Mouse (Mus musculus): ENCODE data around the gene Kcnab1. TPM values are rescaled to one million over a fixed set of nuclear protein-coding genes. Genes with fewer than 3 reads are reported as not detected.

The Kcnab1 gene
- total RNA-seq (2015; ENCODE audit: low replicate concordance) (not detected in 2 replicates), total RNA-seq (2017; ENCODE audit: low replicate concordance) (0.39 TPM in 1 of 2 replicates, not detected in the other)

DNA sequence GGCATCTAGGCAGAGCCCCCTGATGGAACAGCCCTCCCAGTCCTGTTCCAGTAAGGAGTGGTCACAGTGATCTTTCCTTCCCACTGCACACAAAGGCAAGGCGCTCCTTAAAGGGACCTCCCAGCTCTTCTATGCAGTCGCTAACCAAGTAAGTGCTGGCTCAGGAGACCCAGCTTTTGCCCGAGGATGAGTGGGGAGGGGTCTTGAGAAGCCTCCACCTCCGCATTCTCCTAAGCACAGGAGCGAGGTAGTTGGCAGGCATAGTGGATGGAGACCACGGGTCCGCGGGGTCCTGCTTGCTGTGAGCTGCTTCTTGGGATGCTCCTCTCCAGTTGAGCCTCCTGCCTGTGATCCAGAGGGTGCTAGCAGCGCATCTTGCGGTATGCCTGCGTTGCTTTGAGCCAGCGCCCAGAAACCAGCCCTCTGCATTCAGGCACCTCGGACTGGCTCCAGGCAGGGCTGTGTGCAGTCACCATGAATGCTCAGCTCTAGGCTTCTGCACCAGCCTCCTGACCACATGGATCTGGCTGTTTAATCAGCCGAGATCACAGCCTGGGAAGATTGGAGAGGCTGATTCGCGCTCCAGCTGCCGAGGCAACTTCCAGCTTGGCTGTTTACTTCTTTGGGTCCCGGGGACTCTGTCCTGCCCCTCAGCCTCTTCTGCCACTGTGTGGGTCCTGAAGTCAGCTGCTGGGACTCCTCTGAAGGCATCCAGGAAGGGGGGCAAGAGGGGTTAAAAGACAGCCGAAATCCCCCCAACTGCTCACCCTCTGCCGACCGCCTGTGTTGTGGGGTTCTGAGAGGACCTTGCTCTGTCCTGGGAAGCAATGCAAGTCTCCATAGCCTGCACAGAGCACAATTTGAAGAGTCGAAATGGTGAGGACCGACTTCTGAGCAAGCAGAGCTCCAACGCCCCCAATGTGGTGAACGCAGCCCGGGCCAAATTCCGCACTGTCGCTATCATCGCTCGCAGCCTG lies at the start of gene Kcnab1:
Gene Kcnab1, plus strand, starts transcription at position 440 of the 977 bp plus-strand sequence.
- no peak for ATAC-seq (replicated peaks; ENCODE audit: low FRiP score, poor library complexity, severe bottlenecking)

DNA sequence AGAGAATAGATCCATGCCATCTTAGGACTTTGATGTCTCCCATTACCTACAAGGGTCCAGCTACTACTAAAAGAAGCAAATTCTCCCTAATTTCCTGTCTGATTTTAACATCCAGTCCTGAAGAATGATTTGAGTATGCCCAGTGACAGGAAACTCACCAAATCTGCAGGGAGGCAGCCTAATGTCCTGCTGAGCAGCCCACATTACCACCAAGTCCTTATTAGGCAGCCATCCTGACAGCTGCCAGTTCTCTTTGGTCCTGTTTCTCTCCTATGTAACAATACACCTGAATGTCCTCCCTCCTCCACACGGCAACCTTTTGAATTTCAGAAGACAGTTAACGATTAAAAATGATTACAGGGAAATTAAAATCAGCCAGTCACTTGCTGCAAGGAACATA lies 20.9 kb upstream of the Kcnab1 start:
- no peak for ATAC-seq (replicated peaks; ENCODE audit: low FRiP score, poor library complexity, severe bottlenecking)

DNA sequence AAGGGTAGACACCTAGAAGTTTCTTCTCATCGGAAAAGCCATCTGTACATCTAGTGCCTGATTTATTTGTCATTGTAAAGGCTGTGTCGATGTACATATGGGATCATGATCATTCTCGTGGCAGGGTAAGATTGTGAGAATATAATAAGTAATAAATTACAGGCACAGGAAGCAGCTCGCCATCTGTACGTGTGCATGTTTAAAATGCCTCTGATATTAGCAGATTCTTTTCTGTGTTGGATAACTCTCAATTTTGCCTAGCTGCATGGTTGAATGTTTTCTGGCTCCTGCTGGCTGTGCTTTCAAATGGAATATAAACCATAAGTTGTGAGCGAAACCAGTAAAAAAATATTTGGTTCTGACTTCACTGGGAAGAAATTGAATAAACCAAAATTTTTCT lies 5.1 kb upstream of the Kcnab1 start:
- ATAC-seq (replicated peaks; ENCODE audit: low FRiP score, poor library complexity, severe bottlenecking), result no peak

DNA sequence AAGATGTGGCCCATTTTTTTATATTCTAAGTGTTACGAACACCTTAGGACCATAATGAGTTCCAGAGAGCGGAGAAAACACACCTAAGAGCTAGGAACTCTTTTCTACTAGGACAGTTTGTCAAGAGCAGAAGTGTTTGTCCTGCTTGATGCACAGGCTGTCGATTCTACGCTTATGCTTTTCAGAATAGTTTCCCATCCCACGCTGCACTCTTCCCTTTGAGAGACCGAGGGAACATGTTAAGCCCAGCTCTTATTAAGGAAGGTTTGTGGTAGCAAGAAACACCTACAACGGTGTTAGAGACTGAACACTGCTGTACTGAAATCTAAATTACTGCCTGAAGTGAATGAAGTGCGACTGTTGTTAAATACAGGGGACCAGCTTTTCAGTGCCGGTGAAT lies 1.0 kb downstream of the Kcnab1 start:
- ATAC-seq (replicated peaks; ENCODE audit: low FRiP score, poor library complexity, severe bottlenecking), result no peak

DNA sequence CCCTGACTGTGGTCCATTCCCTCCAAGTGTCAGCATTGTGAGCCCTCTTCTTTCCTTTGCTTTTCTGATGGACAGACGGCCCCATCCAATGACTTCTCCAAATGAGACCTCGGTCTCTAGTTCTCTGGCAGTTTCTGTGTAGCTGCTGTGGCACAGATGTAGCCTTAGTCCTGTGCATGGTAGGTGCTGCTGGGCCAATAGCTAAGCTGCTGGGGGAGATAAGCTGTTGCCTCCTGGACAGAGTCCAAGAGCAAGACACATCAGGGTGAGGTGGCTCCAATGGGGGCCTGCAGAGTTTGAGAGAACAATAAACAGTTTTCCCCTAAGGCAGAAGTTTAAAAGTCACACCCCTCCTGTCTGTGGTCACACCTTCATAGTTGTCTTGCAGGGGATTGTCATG lies 2.0 kb downstream of the Kcnab1 start:
- no peak for ATAC-seq (replicated peaks; ENCODE audit: low FRiP score, poor library complexity, severe bottlenecking)

DNA sequence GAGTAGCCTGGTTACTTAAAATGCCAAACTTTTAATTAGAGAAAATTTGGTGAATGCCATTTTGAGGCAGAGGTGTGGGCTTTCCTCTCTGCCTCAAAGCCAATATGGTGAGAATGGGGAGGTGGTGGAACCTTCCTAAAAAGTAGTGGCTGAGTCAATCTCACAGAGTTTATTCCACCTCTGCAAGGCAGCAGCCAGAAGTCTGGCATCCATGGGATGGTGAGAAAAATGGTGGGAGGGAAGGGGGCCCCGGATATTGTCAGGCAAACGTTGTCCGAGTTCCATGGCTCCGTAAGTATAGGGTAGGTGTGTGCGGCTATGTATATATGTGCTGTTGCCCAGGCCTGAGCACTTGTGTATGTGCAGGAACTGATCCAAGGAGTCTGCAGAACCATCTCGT lies 6.0 kb downstream of the Kcnab1 start:
- no peak for ATAC-seq (replicated peaks; ENCODE audit: low FRiP score, poor library complexity, severe bottlenecking)

DNA sequence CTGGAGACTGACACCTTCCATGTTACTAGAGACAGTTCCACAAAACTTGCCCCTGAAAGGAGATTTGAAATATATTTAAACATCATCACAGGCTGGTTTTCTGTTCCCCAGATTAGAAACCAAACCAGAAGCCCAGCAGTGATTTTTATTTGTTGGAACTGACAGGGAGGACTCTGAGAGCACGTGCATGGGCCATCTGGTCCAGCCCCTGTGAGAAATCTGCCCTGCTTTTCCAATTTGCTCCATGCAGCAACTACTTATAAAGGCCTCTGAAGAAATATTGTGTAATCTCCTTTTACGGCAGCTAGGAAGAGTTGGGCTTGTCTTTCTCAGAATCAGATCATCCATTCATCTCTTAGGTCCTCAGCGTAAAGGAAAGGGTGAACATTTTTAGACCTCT lies 7.8 kb downstream of the Kcnab1 start:
- no peak for ATAC-seq (replicated peaks; ENCODE audit: low FRiP score, poor library complexity, severe bottlenecking)

DNA sequence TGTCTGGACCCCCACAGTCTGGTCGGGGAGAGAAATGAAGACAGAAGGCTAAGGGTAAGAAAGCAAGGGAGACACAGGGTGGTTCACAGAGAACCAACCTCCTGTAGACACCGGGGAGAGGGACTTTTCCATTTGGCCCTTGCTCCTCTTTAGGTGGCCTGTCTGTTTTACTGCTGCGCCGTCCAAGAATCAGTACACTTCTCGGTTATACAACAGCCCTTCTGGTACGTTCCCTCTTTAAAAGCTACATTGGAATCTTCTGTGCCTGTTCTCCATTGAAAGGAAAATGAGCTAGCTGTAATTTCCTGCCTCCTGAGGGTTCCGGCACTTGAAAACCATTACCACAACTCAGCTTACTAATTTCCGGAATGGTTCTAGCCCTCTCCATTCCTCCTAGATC lies 8.2 kb downstream of the Kcnab1 start:
- ATAC-seq (replicated peaks; ENCODE audit: low FRiP score, poor library complexity, severe bottlenecking), result no peak

DNA sequence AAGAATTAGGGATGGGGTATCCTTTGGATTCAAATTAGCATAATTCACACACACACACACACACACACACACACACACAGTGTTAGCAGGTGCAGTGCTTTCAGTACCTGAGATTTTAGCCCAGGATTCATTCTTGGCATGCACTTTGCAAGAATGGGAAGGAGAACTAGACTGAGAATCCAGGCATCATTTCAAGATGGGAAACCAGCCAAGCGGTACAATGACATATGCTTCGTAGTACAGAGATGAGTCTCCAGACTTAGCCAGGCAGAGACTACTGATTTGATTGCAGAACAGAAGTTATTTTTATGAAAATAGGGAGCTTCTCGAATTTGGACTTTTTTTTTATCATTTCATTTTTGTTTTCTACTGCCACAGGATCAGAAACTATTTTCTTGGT lies 15.8 kb downstream of the Kcnab1 start:
- no peak for ATAC-seq (replicated peaks; ENCODE audit: low FRiP score, poor library complexity, severe bottlenecking)

DNA sequence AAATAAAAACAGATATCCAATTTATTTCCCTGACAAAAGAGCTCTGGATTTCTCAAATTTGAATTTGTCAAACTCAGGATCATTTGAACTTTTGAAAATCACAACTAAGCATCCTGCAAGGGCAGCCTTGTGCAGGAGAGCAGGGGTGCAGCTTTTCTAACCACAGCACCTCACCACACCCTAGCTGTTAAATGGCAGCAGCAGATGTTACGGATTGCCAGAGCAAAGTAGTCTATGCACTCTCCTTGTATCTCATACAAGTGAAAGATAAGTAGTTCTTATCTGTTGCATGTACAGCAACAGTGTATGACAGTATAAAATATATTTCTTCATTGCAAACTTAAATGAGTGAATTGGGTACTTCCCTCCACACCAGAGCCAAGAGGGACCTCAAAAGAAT lies 20.4 kb downstream of the Kcnab1 start:
- no peak for ATAC-seq (replicated peaks; ENCODE audit: low FRiP score, poor library complexity, severe bottlenecking)

DNA sequence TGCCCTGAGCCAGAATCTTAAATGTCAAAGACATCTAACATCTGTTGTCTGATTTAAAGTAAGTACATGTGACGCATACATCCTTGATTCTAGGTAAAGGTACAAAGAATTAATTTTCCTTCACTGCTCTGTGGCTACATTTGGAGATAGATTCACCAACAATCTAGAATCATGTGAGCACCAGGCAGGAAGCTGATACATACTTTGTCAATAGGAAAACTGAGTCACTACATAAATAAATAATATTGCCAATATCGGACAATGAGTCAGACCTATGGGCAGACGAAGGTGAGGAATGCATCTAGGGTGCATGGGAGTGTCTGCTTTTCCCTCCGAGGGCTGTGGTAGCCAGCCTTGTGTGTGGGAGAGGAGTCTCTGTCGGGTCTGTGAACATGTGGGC lies 25.7 kb downstream of the Kcnab1 start:
- no peak for ATAC-seq (replicated peaks; ENCODE audit: low FRiP score, poor library complexity, severe bottlenecking)

DNA sequence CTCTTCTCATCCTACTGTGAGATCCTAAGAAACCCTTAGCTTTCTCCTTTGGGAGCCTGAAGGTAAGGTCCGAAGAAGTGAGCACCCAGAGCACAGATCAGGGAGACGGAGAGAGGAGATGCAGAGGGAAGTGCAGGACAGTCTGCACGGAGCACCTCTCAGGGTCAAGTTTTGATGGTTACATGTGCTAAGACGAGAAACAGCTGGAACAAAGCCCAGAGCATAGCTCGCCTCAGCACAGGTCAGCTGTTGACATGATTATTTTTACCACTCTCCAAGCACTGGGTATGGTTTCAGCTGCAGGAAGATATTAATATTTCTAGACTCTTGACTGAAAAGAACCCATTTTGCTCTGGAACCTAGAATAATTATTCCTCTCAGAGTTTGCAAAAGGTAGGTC lies 27.7 kb downstream of the Kcnab1 start:
- ATAC-seq (replicated peaks; ENCODE audit: low FRiP score, poor library complexity, severe bottlenecking), result no peak

DNA sequence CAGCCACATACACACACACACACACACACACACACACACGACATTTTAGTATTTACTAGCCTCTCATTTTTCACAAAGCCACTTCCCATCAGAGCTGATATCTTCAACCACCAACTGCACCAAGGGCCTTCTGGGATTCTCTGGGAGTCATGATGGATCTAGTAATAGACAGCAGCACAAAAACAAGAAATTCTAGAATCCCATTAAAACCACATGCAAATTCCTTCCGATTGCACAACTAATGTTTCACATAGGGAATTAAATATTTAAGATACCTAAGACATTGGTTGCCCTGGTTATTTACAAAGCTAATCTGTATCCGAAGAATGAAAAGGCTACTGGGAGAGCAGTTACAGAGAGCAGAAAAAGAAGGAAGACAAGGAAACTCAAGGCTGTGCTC lies 29.6 kb downstream of the Kcnab1 start:
- no peak for ATAC-seq (replicated peaks; ENCODE audit: low FRiP score, poor library complexity, severe bottlenecking)

DNA sequence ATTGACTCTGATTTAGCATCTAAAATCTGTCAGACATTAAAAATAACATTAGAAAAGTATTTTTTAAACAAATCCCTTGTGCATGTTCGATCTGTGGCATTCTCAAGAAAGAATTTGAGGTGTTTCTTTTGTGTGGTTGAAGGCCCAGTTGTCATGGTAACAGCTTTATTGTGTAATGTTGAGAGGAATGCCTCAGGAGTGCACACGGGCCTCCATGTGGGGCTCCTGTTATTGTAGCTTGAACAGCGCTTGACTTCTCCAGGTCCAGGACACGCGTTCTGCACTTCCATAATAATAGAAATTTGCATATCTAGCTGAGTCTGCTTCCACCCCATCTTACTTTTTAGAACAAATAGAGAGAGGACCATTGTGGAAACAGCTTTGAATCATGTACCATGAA lies 36.0 kb downstream of the Kcnab1 start:
- no peak for ATAC-seq (replicated peaks; ENCODE audit: low FRiP score, poor library complexity, severe bottlenecking)

DNA sequence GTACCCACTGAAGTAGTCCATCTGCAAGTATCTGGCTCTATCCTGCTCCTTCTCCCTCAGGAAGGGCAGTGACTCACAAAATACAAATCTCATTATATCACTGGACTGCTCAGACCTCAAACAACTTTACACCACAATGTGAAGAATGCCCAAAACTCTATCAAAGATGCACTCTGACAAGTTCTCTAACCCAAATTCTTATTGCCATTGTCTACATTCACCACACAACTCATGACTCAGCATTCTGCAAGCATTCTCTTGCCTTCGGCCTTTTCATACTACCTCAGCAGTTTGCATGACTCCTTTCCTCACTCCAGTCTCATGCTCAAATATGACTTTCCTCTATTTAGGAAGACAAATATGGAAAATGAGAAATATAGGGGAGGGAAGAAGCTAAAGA lies 42.6 kb downstream of the Kcnab1 start:
- ATAC-seq (replicated peaks; ENCODE audit: low FRiP score, poor library complexity, severe bottlenecking), result no peak

DNA sequence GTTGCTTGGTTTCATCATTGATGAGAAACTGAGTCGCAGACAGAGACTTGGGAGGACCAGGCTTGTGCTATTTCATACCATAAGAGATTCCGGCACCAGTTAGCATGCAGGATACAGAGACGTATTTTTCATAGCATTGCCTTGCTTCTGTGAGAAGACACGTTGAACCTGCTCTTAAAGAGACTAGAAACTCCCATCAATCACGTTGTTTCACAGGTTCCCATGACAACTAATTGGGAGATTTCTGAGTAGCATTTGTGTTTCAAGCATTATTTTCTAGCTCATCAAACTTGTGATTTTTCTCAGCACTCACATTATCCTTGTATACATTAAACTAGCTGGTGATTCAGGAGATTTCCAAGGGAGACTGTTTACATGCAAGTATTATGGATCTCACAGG lies 63.8 kb downstream of the Kcnab1 start:
- ATAC-seq (replicated peaks; ENCODE audit: low FRiP score, poor library complexity, severe bottlenecking), result no peak

DNA sequence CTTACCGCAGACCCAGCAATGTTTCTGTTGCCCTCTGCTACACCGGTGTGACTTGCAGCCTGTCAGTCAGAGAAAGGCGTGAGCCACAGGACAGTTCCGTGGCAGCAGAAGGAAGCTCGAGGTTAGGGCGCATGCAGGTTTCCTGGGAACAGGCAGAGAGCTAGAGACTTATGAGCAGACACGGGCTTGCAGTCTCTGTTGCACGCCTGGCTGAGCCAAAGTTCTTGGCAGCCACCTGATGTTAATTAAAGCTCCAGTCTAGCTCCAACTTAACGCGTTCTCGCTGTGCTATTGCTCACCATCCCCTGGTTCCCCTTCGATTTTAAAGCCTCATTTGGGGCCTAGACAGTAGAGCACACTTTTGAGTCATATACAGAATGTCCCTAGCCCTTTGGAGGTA lies 65.4 kb downstream of the Kcnab1 start:
- ATAC-seq (replicated peaks; ENCODE audit: low FRiP score, poor library complexity, severe bottlenecking), result no peak

DNA sequence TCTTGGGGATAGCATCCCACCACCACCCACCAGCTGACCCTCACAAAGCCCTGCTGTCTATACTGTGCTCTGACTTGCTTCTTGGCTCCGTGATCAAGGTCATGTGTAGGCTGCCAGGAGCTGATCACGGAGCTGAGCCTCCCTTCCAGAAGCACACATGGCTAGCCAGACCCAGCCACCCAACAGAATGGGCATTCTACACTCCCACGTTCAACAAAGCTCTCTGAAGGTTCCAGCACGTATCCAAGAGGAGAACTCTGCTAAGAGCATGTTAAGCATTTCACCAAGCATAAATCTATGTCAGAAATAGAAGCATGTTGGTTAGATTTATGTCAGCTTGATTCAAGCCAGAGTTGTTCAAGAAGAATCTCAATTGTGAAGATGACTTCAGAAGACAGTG lies 66.6 kb downstream of the Kcnab1 start:
- no peak for ATAC-seq (replicated peaks; ENCODE audit: low FRiP score, poor library complexity, severe bottlenecking)

DNA sequence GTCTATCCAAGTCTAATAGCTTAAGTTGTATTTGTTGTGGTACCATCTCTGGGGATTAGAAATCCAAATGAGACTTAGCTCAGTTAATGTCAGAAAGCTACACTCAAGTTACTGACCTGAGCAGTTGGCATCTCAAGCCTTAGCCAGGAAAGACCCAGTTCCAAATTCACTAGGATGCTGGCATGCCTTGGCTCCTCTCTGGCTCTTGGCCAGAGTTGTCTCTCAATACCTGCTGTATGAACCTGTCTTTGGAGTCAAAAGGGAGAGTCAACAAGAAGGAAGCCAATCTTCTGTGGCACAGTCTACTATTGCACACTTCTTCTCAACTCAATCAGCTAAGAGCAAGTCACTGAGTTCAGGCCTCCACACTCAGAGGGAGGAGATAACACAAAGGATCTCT lies 67.7 kb downstream of the Kcnab1 start:
- no peak for ATAC-seq (replicated peaks; ENCODE audit: low FRiP score, poor library complexity, severe bottlenecking)

DNA sequence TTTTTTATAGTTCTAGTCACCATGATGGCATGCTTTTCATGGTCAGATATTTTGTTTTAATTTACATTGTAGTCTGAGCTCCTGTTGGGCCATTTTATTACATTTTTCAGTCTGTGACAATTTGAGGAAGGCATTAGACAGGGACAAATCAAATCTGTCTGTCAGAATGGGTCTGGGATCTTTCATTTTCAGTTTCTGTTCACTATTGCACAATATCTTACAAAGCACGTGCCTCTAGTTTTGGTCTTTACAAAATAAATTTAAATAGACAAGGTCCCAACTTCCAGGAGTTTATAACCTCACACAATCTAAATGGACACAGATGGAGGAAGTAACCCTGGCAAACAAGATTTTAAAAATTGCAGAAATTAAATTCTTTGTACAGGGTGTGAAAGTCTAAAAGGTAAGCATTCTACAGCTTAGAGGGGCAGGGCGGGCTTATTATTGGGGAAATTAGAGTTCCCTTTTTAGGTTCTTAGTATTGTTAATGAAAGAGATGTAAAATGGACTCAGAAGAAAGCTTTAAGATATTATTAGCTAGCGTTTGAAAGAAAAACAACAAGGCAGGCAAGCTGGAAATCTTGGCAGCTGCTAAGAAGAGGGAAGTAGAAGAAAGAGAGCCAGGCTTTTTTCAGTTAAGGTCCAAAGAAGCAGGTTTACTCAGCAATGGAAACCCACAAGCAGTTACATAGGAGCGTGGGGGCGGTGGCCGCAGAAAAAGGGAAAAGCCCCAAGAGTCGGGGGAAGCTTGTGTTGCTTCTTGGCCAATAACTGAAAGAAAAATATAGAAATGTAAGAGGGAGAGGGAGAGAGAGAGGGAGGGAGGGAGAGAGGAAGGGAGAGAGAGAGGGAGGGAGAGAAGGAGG lies 78.9 kb downstream of the Kcnab1 start:
- no peak for ATAC-seq (replicated peaks; ENCODE audit: low FRiP score, poor library complexity, severe bottlenecking)

DNA sequence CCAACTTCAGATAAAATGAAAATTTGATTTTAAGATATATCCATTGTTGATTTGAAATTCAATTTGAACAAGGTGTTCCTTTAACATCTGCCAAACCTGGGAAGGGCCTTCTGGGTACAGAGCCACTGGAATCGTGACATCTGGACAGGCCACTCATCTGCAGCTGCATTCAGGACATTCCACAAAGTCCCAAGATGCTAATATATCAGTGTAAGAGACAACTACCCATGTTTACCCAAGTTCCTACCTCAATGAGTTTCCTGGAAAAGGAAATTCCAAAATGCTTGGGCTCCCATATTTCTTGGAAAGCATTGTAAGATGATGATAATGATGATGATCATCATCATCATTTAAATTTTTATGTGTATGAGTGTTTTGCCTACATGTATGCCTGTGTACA lies 91.4 kb downstream of the Kcnab1 start:
- no peak for ATAC-seq (replicated peaks; ENCODE audit: low FRiP score, poor library complexity, severe bottlenecking)

Data from erythroid progenitor cell, adult 5-6 weeks (primary cell).